Mouse (Mus musculus) layer of hippocampus, adult 6 months (tissue): ENCODE results near the gene Olfr1396. TPM values are rescaled to one million over a fixed set of nuclear protein-coding genes. Genes with fewer than 3 reads are reported as not detected.

Experiments
- long read RNA-seq, 2 experiments: library from polyadenylated mRNA; unstranded; transcript quantifications; one replicate each; pipeline ENCODE4 v2.0.0; 2019 to 2020
- polyA plus RNA-seq: library from polyadenylated mRNA; unstranded; fragments of <200 nt; fragmentation: Nextera tagmentation; gene quantifications from 2 replicates; pipeline ENCODE4 v1.2.3, GENCODE M21; 2021

Olfr1396 gene
- not detected in 2 replicates for polyA plus RNA-seq
- long read RNA-seq, experiment 1, result 0 reads
- long read RNA-seq, experiment 2, result 0 reads

GRCm38 (mm10) chr11:49114774-49115173, at the start of gene Olfr1396:
TSS of gene Olfr1396 (minus strand) at chr11:49114874.

GRCm38 (mm10) chr11:49154077-49154476, 39.4 kb upstream of the Olfr1396 start, which contains the start of gene Olfr1394:
TSS of gene Olfr1394 (plus strand) at chr11:49154377.

GRCm38 (mm10) chr11:49141974-49142373, 27.3 kb upstream of the Olfr1396 start, which contains the start of gene Olfr1395:
TSS of gene Olfr1395 (plus strand) at chr11:49142274.

GRCm38 (mm10) chr11:49076001-49076757, 38.5 kb downstream of the Olfr1396 start, which contains the start of gene Ifi47:
TSS of gene Ifi47 (plus strand) at chr11:49076587.

GRCm38 (mm10) chr11:49063713-49064469, 50.8 kb downstream of the Olfr1396 start, which contains the start of gene Tgtp2:
TSS of gene Tgtp2 (minus strand) at chr11:49064206.

Other genes with a start within 250 kb of the Olfr1396 start
- 10.0 and 13.6 TPM in 2 replicates for gene Irgm1, start 243.2 kb downstream of the Olfr1396 start, polyA plus RNA-seq
- gene Gm5431, start 212.7 kb downstream of the Olfr1396 start, polyA plus RNA-seq, result 0.15 TPM in 2 replicates
- 3.0 and 3.3 TPM in 2 replicates for gene Psme2b, start 168.7 kb downstream of the Olfr1396 start, polyA plus RNA-seq
- gene Olfr56, start 136.0 kb downstream of the Olfr1396 start, polyA plus RNA-seq, result not detected in 2 replicates
- gene 9930111J21Rik1, start 135.5 kb downstream of the Olfr1396 start, polyA plus RNA-seq, result 0.62 and 0.63 TPM in 2 replicates
- gene Gm12185, start 122.6 kb downstream of the Olfr1396 start, polyA plus RNA-seq, result 0.03 TPM in 1 of 2 replicates, not detected in the other
- 0.95 and 3.9 TPM in 2 replicates for gene Tgtp1, start 120.7 kb downstream of the Olfr1396 start, polyA plus RNA-seq
- 0.38 and 0.40 TPM in 2 replicates for gene 9930111J21Rik2, start 63.6 kb downstream of the Olfr1396 start, polyA plus RNA-seq
- 1.2 and 1.8 TPM in 2 replicates for gene Tgtp2, start 50.7 kb downstream of the Olfr1396 start, polyA plus RNA-seq
- 2.1 and 2.3 TPM in 2 replicates for gene Ifi47, start 38.3 kb downstream of the Olfr1396 start, polyA plus RNA-seq
- gene Olfr1395, start 27.4 kb upstream of the Olfr1396 start, polyA plus RNA-seq, result not detected in 2 replicates
- gene Olfr1394, start 39.5 kb upstream of the Olfr1396 start, polyA plus RNA-seq, result not detected in 2 replicates
- not detected in 2 replicates for gene Btnl9, start 72.3 kb upstream of the Olfr1396 start, polyA plus RNA-seq
- 11.0 and 11.7 TPM in 2 replicates for gene Zfp62, start 88.4 kb upstream of the Olfr1396 start, polyA plus RNA-seq
- gene Mgat1, start 129.3 kb upstream of the Olfr1396 start, polyA plus RNA-seq, result 11.2 and 11.8 TPM in 2 replicates
- gene Olfr1393, start 163.4 kb upstream of the Olfr1396 start, polyA plus RNA-seq, result not detected in 2 replicates
- not detected in 2 replicates for gene Olfr1392, start 170.4 kb upstream of the Olfr1396 start, polyA plus RNA-seq
- gene Olfr10, start 189.9 kb upstream of the Olfr1396 start, polyA plus RNA-seq, result not detected in 2 replicates
- gene Olfr1391, start 207.9 kb upstream of the Olfr1396 start, polyA plus RNA-seq, result not detected in 2 replicates
- not detected in 2 replicates for gene Olfr1390, start 220.3 kb upstream of the Olfr1396 start, polyA plus RNA-seq